Mouse (Mus musculus): ENCODE measurements around the gene Poglut1. TPM values are rescaled to one million over a fixed set of nuclear protein-coding genes. Genes with fewer than 3 reads are reported as not detected.

Gene Poglut1
- polyA plus RNA-seq (2014; fragmentation: Illumina TruSeq; extraction: RNeasy Lipid Tissue Mini Kit (QIAGEN cat#74804); ENCODE audit: low read depth, low replicate concordance): 15.3 TPM

GRCm38 (mm10) chr16:38549479-38550396 is at the start of gene Poglut1:
Gene Poglut1 (minus strand): TSS chr16:38550258.

GRCm38 (mm10) chr16:38558221-38558748 is 8.2 kb upstream of the Poglut1 start, which contains the start of gene Tmem39a:
Gene Tmem39a (plus strand): TSS chr16:38558698.

GRCm38 (mm10) chr16:38522129-38523084 is 27.7 kb downstream of the Poglut1 start, which contains the start of gene Timmdc1:
Gene Timmdc1 (minus strand): TSS chr16:38522663.

Other genes with a start within 250 kb of the Poglut1 start
- not detected for gene Maats1, start 208.1 kb downstream of the Poglut1 start, polyA plus RNA-seq (2014; fragmentation: Illumina TruSeq; extraction: RNeasy Lipid Tissue Mini Kit (QIAGEN cat#74804); ENCODE audit: low read depth, low replicate concordance)
- 607 TPM for gene Cox17, start 203.3 kb downstream of the Poglut1 start, polyA plus RNA-seq (2014; fragmentation: Illumina TruSeq; extraction: RNeasy Lipid Tissue Mini Kit (QIAGEN cat#74804); ENCODE audit: low read depth, low replicate concordance)
- gene Gm21987, start 203.2 kb downstream of the Poglut1 start, polyA plus RNA-seq (2014; fragmentation: Illumina TruSeq; extraction: RNeasy Lipid Tissue Mini Kit (QIAGEN cat#74804); ENCODE audit: low read depth, low replicate concordance): not detected
- 511 TPM for gene Popdc2, start 188.0 kb downstream of the Poglut1 start, polyA plus RNA-seq (2014; fragmentation: Illumina TruSeq; extraction: RNeasy Lipid Tissue Mini Kit (QIAGEN cat#74804); ENCODE audit: low read depth, low replicate concordance)
- gene Pla1a, start 117.1 kb downstream of the Poglut1 start, polyA plus RNA-seq (2014; fragmentation: Illumina TruSeq; extraction: RNeasy Lipid Tissue Mini Kit (QIAGEN cat#74804); ENCODE audit: low read depth, low replicate concordance): 11.5 TPM
- 22.7 TPM for gene Adprh, start 97.6 kb downstream of the Poglut1 start, polyA plus RNA-seq (2014; fragmentation: Illumina TruSeq; extraction: RNeasy Lipid Tissue Mini Kit (QIAGEN cat#74804); ENCODE audit: low read depth, low replicate concordance)
- gene Cd80, start 94.7 kb downstream of the Poglut1 start, polyA plus RNA-seq (2014; fragmentation: Illumina TruSeq; extraction: RNeasy Lipid Tissue Mini Kit (QIAGEN cat#74804); ENCODE audit: low read depth, low replicate concordance): 1.3 TPM
- 45.8 TPM for gene Timmdc1, start 27.6 kb downstream of the Poglut1 start, polyA plus RNA-seq (2014; fragmentation: Illumina TruSeq; extraction: RNeasy Lipid Tissue Mini Kit (QIAGEN cat#74804); ENCODE audit: low read depth, low replicate concordance)
- gene Tmem39a, start 8.4 kb upstream of the Poglut1 start, polyA plus RNA-seq (2014; fragmentation: Illumina TruSeq; extraction: RNeasy Lipid Tissue Mini Kit (QIAGEN cat#74804); ENCODE audit: low read depth, low replicate concordance): 24.6 TPM
- gene Arhgap31, start 163.0 kb upstream of the Poglut1 start, polyA plus RNA-seq (2014; fragmentation: Illumina TruSeq; extraction: RNeasy Lipid Tissue Mini Kit (QIAGEN cat#74804); ENCODE audit: low read depth, low replicate concordance): 27.5 TPM
- gene B4galt4, start 192.0 kb upstream of the Poglut1 start, polyA plus RNA-seq (2014; fragmentation: Illumina TruSeq; extraction: RNeasy Lipid Tissue Mini Kit (QIAGEN cat#74804); ENCODE audit: low read depth, low replicate concordance): 14.6 TPM